Mouse (Mus musculus): ENCODE results near the gene Shc1.

- no peak for TF ChIP-seq CTCF (IDR thresholded peaks at IDR 0.05; ENCODE audit: low read depth, low read length)
- TF ChIP-seq POLR2A (IDR thresholded peaks at IDR 0.05; ENCODE audit: insufficient read depth, low read length): no peak
These were observed 38.7 kb upstream of the Shc1 start for GRCm38 (mm10) chr3:89379388-89380131.

Measured in ES-Bruce4 (cell line).